Mouse (Mus musculus) right cerebral cortex, postnatal 25 days (tissue): ENCODE results near the gene Crocc.

Experiments used
- DNase-seq: peaks from one replicate; pipeline ENCODE4 v3.0.0; 2022

The Crocc gene

GRCm38 (mm10) chr4:141060426-141061301, at the start of gene Crocc:
TSS of gene Crocc (minus strand) at chr4:141060550.
- peak; percentile 97 for DNase-seq

GRCm38 (mm10) chr4:141108196-141108732, 47.9 kb upstream of the Crocc start:
- no peak for DNase-seq

GRCm38 (mm10) chr4:141106526-141107183, 46.3 kb upstream of the Crocc start:
- DNase-seq: no peak

GRCm38 (mm10) chr4:141101855-141102254, 41.5 kb upstream of the Crocc start:
- no peak for DNase-seq

DNA sequence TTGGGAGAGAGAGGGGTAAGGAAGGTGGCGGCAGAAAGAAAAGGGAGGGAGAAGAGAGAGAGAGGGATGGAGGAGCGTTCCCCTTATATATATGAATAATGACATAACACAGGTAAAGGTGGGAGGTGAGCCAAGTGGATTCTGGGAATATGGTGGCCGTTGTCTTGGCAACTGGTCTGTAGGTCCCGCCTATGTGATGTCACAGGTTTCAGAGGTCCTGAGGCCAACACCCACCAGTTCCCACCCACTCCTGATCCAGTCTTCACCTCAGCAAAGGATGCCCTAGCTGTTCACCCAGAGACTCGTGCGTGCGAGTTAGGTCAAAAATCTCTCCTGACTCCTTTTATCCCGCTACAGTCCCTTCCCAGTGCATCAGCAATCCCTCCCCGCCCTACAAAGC, 40.9 kb upstream of the Crocc start:
- no peak for DNase-seq

- DNase-seq: no peak
Measured at GRCm38 (mm10) chr4:141099956-141100355, 39.6 kb upstream of the Crocc start.

GRCm38 (mm10) chr4:141098935-141099334, 38.6 kb upstream of the Crocc start:
- no peak for DNase-seq

GRCm38 (mm10) chr4:141096710-141097109, 36.4 kb upstream of the Crocc start:
- DNase-seq: no peak

- no peak for DNase-seq
Measured at GRCm38 (mm10) chr4:141095016-141095415, 34.7 kb upstream of the Crocc start.

GRCm38 (mm10) chr4:141088714-141089113, 28.4 kb upstream of the Crocc start:
- peak; percentile 49 for DNase-seq

- no peak for DNase-seq
Measured at GRCm38 (mm10) chr4:141088033-141088432, 27.7 kb upstream of the Crocc start, which contains the start of gene Spata21. TSS of gene Spata21 (plus strand) at chr4:141088333.

GRCm38 (mm10) chr4:141086862-141087261, 26.5 kb upstream of the Crocc start:
- no peak for DNase-seq

GRCm38 (mm10) chr4:141078510-141079137, 18.3 kb upstream of the Crocc start:
- DNase-seq: no peak

DNA sequence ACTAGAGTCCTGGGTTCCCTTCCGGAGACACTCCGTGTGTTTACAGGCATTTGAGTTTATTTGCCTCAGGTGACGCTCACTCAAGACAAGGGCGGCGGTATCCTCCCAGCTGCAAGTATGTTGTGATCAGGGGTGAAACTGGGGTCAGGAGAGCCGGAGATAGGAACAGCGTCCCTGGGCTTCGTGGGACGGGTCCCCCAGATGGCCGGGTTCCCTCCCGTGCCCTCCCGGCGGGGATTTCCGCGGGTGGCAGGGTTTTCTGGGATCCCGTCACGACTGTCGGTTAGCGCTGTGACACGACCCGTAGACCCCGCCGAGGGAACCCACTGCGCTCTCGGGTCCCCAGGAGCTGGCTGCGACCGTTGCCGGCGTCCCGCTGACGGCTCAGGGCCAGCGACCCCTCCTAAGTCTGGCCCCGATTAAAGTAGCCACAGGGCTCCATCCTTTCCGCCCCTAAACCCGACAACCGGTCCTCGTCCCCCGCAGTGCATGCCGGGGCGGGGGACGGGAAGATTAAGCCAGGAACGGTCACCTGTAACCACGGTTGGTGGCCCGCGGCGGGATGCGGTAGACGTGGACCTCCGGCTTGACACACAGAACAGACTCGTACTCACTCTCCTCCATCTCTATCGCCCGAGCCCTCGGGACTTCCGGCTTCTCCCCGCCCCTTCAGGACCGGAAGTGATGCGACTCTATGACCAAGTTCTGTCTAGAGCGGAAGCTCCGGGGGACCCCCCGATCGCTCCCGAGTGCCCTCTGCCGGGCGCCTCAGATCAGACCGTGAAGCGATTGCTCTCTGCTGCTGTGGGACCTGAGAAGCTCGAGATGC, 17.5 kb upstream of the Crocc start, which contains the start of gene Necap2:
Gene Necap2, minus strand, starts transcription at position 677 of the 829 bp plus-strand sequence.
- peak; percentile 94 for DNase-seq

- no peak for DNase-seq
Measured at GRCm38 (mm10) chr4:141076761-141077506, 16.6 kb upstream of the Crocc start.

GRCm38 (mm10) chr4:141074109-141074508, 13.8 kb upstream of the Crocc start:
- DNase-seq: no peak

- DNase-seq: peak; percentile 75
Measured at GRCm38 (mm10) chr4:141073661-141074060, 13.3 kb upstream of the Crocc start.

GRCm38 (mm10) chr4:141072502-141072901, 12.2 kb upstream of the Crocc start:
- no peak for DNase-seq

GRCm38 (mm10) chr4:141069731-141070130, 9.4 kb upstream of the Crocc start:
- DNase-seq: peak; percentile 32

- no peak for DNase-seq
Measured at GRCm38 (mm10) chr4:141068655-141069054, 8.3 kb upstream of the Crocc start.

DNA sequence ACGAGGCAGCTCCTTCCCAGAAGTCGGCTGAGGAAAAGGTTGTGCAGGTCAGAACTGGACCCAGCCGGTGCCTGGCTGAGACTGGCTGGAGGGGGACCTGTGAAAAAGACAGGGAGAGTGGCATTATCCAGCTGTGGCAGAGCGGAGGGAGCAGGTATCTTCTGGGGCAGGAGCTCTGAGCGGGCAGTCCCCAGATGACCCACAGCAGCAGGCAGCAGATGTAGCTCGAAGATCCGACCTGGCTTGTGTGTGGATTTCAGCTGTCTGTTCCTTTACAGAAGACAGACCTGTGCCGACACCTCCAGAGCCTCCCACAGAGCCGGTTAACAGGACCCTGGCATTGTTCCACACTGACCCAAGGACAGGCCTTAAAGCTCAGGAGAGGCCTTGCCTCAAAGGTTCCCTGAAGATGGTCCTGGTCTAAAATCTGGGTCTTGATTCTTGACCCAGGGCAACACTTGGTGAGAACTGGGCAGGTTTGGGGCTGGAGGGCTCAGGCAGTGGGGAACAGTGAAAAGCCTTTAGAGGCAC, 7.2 kb upstream of the Crocc start:
- DNase-seq: no peak
